Mouse (Mus musculus): ENCODE results near the gene Dedd2. TPM values are rescaled to one million over a fixed set of nuclear protein-coding genes. Genes with fewer than 3 reads are reported as not detected.

The Dedd2 gene
- polyA plus RNA-seq, 1 experiment = 29.6 TPM

- Histone ChIP-seq H3K4me1 (ENCODE audit: control insufficient read depth, insufficient read depth, low read length) (no peaks in the 10 kb centered on the region), H3K27ac (ENCODE audit: insufficient read depth, low read length) (no peak overlapping the region), H3K4me3 (replicated peaks; ENCODE audit: insufficient read depth, low read depth, low read length) (no peak overlapping the region), H3K27me3 (ENCODE audit: control insufficient read depth, insufficient read depth, low read length) (no peaks in the 10 kb centered on the region)
- TF ChIP-seq CTCF (IDR thresholded peaks at IDR 0.05; ENCODE audit: borderline replicate concordance, insufficient read depth, low read depth, low read length) (no peak), POLR2A (IDR thresholded peaks at IDR 0.05; ENCODE audit: borderline replicate concordance, insufficient read depth, low read length) (no peak)
- no peak for DNase-seq
- WGBS = 89% methylated on average over 11 of the region's 11 CpGs
These were observed 29.6 kb downstream of the Dedd2 start for GRCm38 (mm10) chr7:25190806-25191205.

DNA sequence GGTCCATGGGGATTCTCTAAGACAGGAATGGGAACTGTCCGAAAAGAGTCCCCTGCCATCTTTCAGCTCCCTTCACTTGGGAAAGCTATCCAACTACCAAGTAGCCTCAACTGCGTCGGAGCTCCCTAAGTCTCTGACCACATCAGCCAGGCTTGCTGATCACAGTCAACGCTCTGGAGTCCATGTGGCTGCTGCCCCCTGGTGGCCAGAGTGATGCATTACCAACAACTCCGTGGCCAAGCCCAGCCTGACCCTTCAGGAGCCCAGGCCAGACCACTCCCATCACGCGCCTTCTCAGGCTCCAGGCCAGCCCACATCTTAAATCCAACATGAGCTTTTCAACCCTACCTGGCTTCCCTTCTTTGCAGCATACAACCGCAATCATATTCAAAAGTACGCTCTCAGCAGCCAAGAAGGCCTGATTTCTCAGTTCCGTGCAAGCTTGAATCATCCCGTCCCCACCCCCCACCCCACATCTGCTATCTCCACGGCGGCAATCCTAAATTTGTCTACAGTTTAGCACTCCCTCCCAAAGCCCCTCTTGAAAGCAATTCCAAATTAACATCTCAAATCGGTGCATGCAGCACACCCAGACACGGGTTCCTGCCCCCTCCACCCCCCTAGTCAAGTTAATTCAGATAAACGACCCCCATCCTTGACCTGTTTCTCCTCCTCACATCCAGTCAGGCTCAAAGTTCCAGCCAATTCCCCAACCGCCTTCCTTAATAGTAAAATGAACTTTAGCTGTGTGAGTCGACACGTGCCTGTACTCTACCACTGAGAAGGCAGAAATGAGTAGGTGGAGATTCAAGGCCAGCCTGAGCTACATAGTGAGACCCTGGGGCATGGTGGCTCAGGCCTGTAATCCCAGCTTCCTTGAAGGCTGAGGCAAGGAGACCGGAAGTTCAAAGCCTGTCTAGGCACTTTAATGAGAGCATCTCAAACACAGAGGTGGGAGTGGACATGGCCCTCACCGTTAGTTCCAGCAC lies 32.5 kb downstream of the Dedd2 start:
- Histone ChIP-seq H3K27me3 (ENCODE audit: control insufficient read depth, insufficient read depth, low read length) (no peaks in the 10 kb centered on the region), H3K4me1 (ENCODE audit: control insufficient read depth, insufficient read depth, low read length) (no peaks in the 10 kb centered on the region), H3K4me3 (replicated peaks; ENCODE audit: insufficient read depth, low read depth, low read length) (peak overlapping the region; percentile 35), H3K27ac (ENCODE audit: insufficient read depth, low read length) (no peak overlapping the region)
- TF ChIP-seq CTCF (IDR thresholded peaks at IDR 0.05; ENCODE audit: borderline replicate concordance, insufficient read depth, low read depth, low read length) (peak; percentile 99), POLR2A (IDR thresholded peaks at IDR 0.05; ENCODE audit: borderline replicate concordance, insufficient read depth, low read length) (no peak)
- DNase-seq = peak; percentile 86 to 93
- WGBS = 28% methylated on average over 21 of the region's 21 CpGs

DNA sequence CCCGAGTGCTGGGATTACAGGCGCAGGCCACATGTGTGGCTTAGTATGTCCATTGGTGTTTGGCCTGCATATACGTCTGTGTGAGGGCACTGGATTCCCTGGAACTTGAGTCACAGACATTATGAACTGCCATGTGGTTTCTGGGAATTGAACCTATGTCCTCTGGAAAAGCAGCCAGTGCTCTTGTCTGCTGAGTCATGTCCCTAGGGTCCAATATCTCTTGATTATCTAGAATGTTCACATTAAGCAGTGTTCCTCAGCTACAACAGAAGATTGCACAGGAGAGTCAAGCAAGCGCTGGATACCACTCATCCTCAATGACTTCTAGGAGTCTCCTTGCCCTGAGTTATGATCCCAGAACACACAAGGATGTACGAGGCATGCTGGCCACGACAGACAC lies 36.3 kb downstream of the Dedd2 start:
- WGBS = 91% methylated on average over 6 of the region's 6 CpGs
- TF ChIP-seq POLR2A (IDR thresholded peaks at IDR 0.05; ENCODE audit: borderline replicate concordance, insufficient read depth, low read length) (no peak), CTCF (IDR thresholded peaks at IDR 0.05; ENCODE audit: borderline replicate concordance, insufficient read depth, low read depth, low read length) (no peak)
- H3K4me1 ChIP-seq (ENCODE audit: control insufficient read depth, insufficient read depth, low read length) = peaks cover 10% of the 10 kb centered on the region
- H3K4me3 ChIP-seq (replicated peaks; ENCODE audit: insufficient read depth, low read depth, low read length) = no peak overlapping the region
- H3K27me3 ChIP-seq (ENCODE audit: control insufficient read depth, insufficient read depth, low read length) = no peaks in the 10 kb centered on the region
- no peak for DNase-seq
- H3K27ac ChIP-seq (ENCODE audit: insufficient read depth, low read length) = no peak overlapping the region

- Histone ChIP-seq H3K27me3 (ENCODE audit: control insufficient read depth, insufficient read depth, low read length) (no peaks in the 10 kb centered on the region), H3K4me1 (ENCODE audit: control insufficient read depth, insufficient read depth, low read length) (peaks cover 18% of the 10 kb centered on the region), H3K4me3 (replicated peaks; ENCODE audit: insufficient read depth, low read depth, low read length) (peak overlapping the region; percentile 49), H3K27ac (ENCODE audit: insufficient read depth, low read length) (no peak overlapping the region)
- TF ChIP-seq CTCF (IDR thresholded peaks at IDR 0.05; ENCODE audit: borderline replicate concordance, insufficient read depth, low read depth, low read length) (no peak), POLR2A (IDR thresholded peaks at IDR 0.05; ENCODE audit: borderline replicate concordance, insufficient read depth, low read length) (no peak)
- 12% methylated on average over 21 of the region's 21 CpGs for WGBS
- DNase-seq = no peak
These were observed 38.6 kb downstream of the Dedd2 start for GRCm38 (mm10) chr7:25181814-25182213.

- Histone ChIP-seq H3K27me3 (ENCODE audit: control insufficient read depth, insufficient read depth, low read length) (no peaks in the 10 kb centered on the region), H3K4me3 (replicated peaks; ENCODE audit: insufficient read depth, low read depth, low read length) (peak overlapping the region; percentile 49), H3K4me1 (ENCODE audit: control insufficient read depth, insufficient read depth, low read length) (peaks cover 18% of the 10 kb centered on the region), H3K27ac (ENCODE audit: insufficient read depth, low read length) (no peak overlapping the region)
- TF ChIP-seq POLR2A (IDR thresholded peaks at IDR 0.05; ENCODE audit: borderline replicate concordance, insufficient read depth, low read length) (no peak), CTCF (IDR thresholded peaks at IDR 0.05; ENCODE audit: borderline replicate concordance, insufficient read depth, low read depth, low read length) (peak; percentile 58; the same call in 1 of the 2 replicates)
- DNase-seq = peak; percentile 47 to 59
- 5% methylated on average over 15 of the region's 15 CpGs for WGBS
These were observed 39.1 kb downstream of the Dedd2 start for GRCm38 (mm10) chr7:25181331-25181790.

DNA sequence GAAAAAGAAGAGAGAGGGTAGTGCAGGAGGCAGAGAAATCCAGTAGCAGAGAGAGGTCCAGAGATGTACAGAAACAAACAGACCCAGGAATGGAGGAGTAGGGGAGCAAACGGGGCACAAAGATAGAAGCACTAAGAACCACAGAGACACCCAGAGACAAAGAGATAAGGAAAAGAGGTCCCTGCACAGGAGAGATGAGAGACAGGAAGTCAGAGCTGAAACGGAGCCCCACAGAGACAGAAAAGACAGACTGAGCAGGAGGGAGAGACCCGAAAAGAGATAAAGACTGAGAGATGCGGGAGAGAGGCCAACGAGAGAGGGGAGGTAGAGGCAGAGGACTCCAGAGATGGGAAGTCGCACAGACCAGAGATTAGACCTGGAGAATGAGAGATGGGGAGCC lies 39.9 kb downstream of the Dedd2 start:
- TF ChIP-seq CTCF (IDR thresholded peaks at IDR 0.05; ENCODE audit: borderline replicate concordance, insufficient read depth, low read depth, low read length) (no peak), POLR2A (IDR thresholded peaks at IDR 0.05; ENCODE audit: borderline replicate concordance, insufficient read depth, low read length) (no peak)
- H3K27ac ChIP-seq (ENCODE audit: insufficient read depth, low read length) = no peak overlapping the region
- H3K27me3 ChIP-seq (ENCODE audit: control insufficient read depth, insufficient read depth, low read length) = no peaks in the 10 kb centered on the region
- peaks cover 18% of the 10 kb centered on the region for H3K4me1 ChIP-seq (ENCODE audit: control insufficient read depth, insufficient read depth, low read length)
- peak overlapping the region; percentile 19 for H3K4me3 ChIP-seq (replicated peaks; ENCODE audit: insufficient read depth, low read depth, low read length)
- no peak for DNase-seq
- WGBS = 21% methylated on average over 6 of the region's 6 CpGs

DNA sequence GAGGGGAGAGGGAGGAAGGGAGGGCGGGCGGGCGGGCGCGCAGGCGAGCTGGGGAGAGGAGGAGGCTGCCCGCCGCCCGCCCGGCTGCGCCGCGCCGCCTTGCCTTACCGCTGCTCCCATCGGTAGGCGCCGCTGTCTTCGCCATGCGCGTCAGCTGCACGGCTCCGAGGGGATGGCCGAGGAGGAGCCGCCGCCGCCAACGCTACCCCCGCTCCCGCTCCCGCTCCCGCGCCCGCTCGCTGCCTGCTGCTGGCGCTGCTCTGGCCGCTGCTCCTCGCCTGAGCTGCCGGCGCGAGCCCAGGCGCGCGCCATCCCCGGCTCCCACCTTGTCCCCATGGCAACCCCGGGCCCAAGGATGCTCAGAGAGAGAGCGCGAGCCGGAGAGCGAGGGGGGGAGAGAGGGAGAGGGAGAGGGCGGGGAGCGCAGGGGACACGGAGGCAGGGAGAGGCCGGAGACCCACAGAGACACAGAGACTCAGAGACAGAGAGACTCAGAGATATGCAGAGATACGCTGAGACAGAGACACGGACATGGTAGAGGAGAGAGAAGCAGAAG lies 40.7 kb downstream of the Dedd2 start, which contains the start of gene Pou2f2:
Pou2f2 (minus strand) TSS at position 121 of the 556 bp plus-strand sequence.
- peaks cover 21% of the 10 kb centered on the region for H3K4me1 ChIP-seq (ENCODE audit: control insufficient read depth, insufficient read depth, low read length)
- under 1% methylated on average over 43 of the region's 56 CpGs for WGBS

More for the DNA sequence above, 40.7 kb downstream of the Dedd2 start, which contains the start of gene Pou2f2:
- Histone ChIP-seq H3K27me3 (ENCODE audit: control insufficient read depth, insufficient read depth, low read length) (no peaks in the 10 kb centered on the region), H3K4me3 (replicated peaks; ENCODE audit: insufficient read depth, low read depth, low read length) (peak within 1 kb of the TSS; percentile 92), H3K27ac (ENCODE audit: insufficient read depth, low read length) (peak within 1 kb of the TSS; percentile 98)
- peak; percentile 89 to 91 for DNase-seq
- TF ChIP-seq CTCF (IDR thresholded peaks at IDR 0.05; ENCODE audit: borderline replicate concordance, insufficient read depth, low read depth, low read length) (no peak; the same call in 1 of the 2 replicates), POLR2A (IDR thresholded peaks at IDR 0.05; ENCODE audit: borderline replicate concordance, insufficient read depth, low read length) (peak; percentile 27; the same call in 1 of the 2 replicates)

Measured in cerebellum, adult 2 months (tissue).